Mouse (Mus musculus) heart, embryonic 15.5 days (tissue): ENCODE results near the gene Icam5. TPM values are rescaled to one million over a fixed set of nuclear protein-coding genes. Genes with fewer than 3 reads are reported as not detected.
"Not testable (repeated sequence)": the region's sequence is repeated elsewhere in the genome, so short reads cannot be mapped to it uniquely, and the experiment has no call there.

Experiments
- ATAC-seq: fragments of 200-750 bp; cut with Nextera tagmentation; replicated peaks from 2 replicates; pipeline ENCODE4 v1.8.0; 2017; ENCODE audit warnings: low read depth, moderate TSS enrichment; ENCODE audit not compliant: insufficient number of reproducible peaks, insufficient read depth, low FRiP score
- H3K27ac ChIP-seq: fragments of 300-500 bp; sonication (generic); 2 replicates; pipeline ENCODE4 v1.5.1; 2015; ENCODE audit warnings: mild to moderate bottlenecking, inconsistent platforms
- H3K27me3 ChIP-seq: fragments of 300-500 bp; sonication (generic); 2 replicates; pipeline ENCODE4 v1.6.1; 2015; ENCODE audit warnings: inconsistent platforms
- H3K36me3 ChIP-seq: fragments of 300-500 bp; sonication (generic); 2 replicates; pipeline ENCODE4 v1.6.1; 2015; ENCODE audit warnings: mild to moderate bottlenecking, inconsistent platforms
- H3K4me1 ChIP-seq: fragments of 300-500 bp; sonication (generic); replicated peaks from 2 replicates; pipeline ENCODE4 v1.6.1; 2015; ENCODE audit warnings: inconsistent platforms
- H3K4me2 ChIP-seq: fragments of 300-500 bp; sonication (generic); 2 replicates; pipeline ENCODE4 v1.6.1; 2015; ENCODE audit warnings: inconsistent platforms, mild to moderate bottlenecking, moderate library complexity
- H3K4me3 ChIP-seq: fragments of 300-500 bp; sonication (generic); 2 replicates; pipeline ENCODE4 v1.5.1; 2015; ENCODE audit warnings: mild to moderate bottlenecking, inconsistent platforms
- H3K9ac ChIP-seq: fragments of 300-500 bp; sonication (generic); 2 replicates; pipeline ENCODE4 v1.6.1; 2015; ENCODE audit warnings: mild to moderate bottlenecking, inconsistent platforms
- H3K9me3 ChIP-seq: fragments of 300-500 bp; sonication (generic); replicated peaks from 2 replicates; pipeline ENCODE4 v1.6.1; 2016; ENCODE audit warnings: inconsistent platforms
- WGBS: fragments of 180-500 bp; shearing (Covaris S2); methylation state at CpG from one replicate; pipeline ENCODE4 v1.1.7; 2015; ENCODE audit warnings: mixed read lengths; 5-methylcytosine and 5-hydroxymethylcytosine counted together
- polyA plus RNA-seq: library from polyadenylated mRNA; unstranded; fragments of >200 nt; fragmentation: Nextera tagmentation; extraction: Ambion mirVana; gene quantifications from 2 replicates; pipeline ENCODE4 v1.2.1, GENCODE M21; 2015

Icam5 gene
- polyA plus RNA-seq, result 0.04 and 0.13 TPM in 2 replicates

DNA sequence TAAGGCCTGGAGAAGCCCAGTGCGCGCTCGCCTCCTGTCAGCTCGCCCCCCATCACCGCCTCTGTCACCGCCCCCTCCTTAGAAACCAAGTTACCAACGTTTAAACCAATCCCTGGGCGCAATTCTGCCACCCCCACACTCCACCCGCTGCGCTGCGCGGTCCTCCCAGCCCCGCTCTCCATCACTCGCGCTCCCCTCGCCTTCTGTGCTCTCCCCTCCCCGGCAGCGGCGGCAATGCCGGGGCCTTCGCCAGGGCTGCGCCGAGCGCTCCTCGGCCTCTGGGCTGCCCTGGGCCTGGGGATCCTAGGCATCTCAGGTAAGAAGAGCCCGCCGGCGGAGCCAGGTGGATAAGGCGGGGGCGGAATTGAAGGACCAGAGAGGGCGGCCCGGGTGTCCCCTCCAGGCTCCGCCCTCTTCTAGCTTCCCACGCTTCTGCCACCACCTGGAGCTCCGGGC is at the start of gene Icam5:
TSS of gene Icam5 (plus strand) at position 178 of the 456 bp plus-strand sequence.
- Histone ChIP-seq H3K9me3 (no peaks in the 10 kb centered on the region), H3K36me3 (no peaks in the 10 kb centered on the region), H3K27ac (peak within 1 kb of the TSS; percentile 64), H3K9ac (peak within 1 kb of the TSS; percentile 47), H3K4me2 (peak within 1 kb of the TSS; percentile 98), H3K4me3 (peak within 1 kb of the TSS; percentile 59), H3K4me1 (peaks cover 63% of the 10 kb centered on the region), H3K27me3 (peaks cover 54% of the 10 kb centered on the region)
- no peak for ATAC-seq
- under 1% methylated on average over 33 of the region's 35 CpGs for WGBS

DNA sequence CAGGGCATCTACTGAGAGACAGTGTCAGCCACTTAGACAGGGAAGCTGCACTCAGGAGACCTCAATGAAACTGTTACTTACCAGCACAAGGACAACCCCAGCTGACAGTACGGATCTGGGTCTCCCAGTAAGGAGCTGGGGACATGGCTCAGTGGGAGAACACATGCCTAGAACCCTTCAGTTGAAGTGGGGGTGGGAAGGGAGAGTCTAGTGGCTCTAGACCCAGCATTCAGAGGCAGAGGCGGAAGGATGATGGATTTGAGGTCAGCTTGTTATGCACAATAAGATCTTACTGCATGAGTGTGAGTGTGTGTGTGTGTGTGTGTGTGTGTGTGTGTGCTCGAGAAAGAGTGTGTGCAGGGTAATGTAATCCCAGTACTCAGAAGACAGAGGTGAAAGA is 49.7 kb upstream of the Icam5 start:
- Histone ChIP-seq H3K4me2 (no peak overlapping the region), H3K9ac (no peak overlapping the region), H3K27ac (no peak overlapping the region), H3K4me3 (no peak overlapping the region), H3K9me3 (no peaks in the 10 kb centered on the region), H3K27me3 (no peaks in the 10 kb centered on the region), H3K36me3 (no peaks in the 10 kb centered on the region), H3K4me1 (peaks cover 20% of the 10 kb centered on the region)
- ATAC-seq, result no peak
- 67% methylated on average over 3 of the region's 3 CpGs for WGBS

- Histone ChIP-seq H3K4me1 (peaks cover 18% of the 10 kb centered on the region), H3K9ac (no peak overlapping the region), H3K9me3 (no peaks in the 10 kb centered on the region), H3K4me2 (no peak overlapping the region), H3K4me3 (no peak overlapping the region), H3K36me3 (no peaks in the 10 kb centered on the region), H3K27me3 (0 out of 2 replicates have a peak, but pooled peaks cover under 1% of the 10 kb centered on the region), H3K27ac (no peak overlapping the region)
- no peak for ATAC-seq
- 29% methylated on average over 5 of the region's 5 CpGs for WGBS
Measured at GRCm38 (mm10) chr9:20983169-20983568, 48.7 kb upstream of the Icam5 start.

- no peak overlapping the region for H3K4me2 ChIP-seq
- H3K9me3 ChIP-seq, result no peaks in the 10 kb centered on the region
- WGBS, result 48% methylated on average over 15 of the region's 15 CpGs
- no peak overlapping the region for H3K4me3 ChIP-seq
- H3K4me1 ChIP-seq, result peaks cover 14% of the 10 kb centered on the region
- H3K9ac ChIP-seq, result no peak overlapping the region
- peak; percentile 59; the same call in 1 of the 2 replicates for ATAC-seq
- H3K27ac ChIP-seq, result peak overlapping the region; percentile 41; the same call in 1 of the 2 replicates
- 0 out of 2 replicates have a peak, but pooled peaks cover 5% of the 10 kb centered on the region for H3K27me3 ChIP-seq
- no peaks in the 10 kb centered on the region for H3K36me3 ChIP-seq
Measured at GRCm38 (mm10) chr9:20986952-20987686, 44.8 kb upstream of the Icam5 start.

DNA sequence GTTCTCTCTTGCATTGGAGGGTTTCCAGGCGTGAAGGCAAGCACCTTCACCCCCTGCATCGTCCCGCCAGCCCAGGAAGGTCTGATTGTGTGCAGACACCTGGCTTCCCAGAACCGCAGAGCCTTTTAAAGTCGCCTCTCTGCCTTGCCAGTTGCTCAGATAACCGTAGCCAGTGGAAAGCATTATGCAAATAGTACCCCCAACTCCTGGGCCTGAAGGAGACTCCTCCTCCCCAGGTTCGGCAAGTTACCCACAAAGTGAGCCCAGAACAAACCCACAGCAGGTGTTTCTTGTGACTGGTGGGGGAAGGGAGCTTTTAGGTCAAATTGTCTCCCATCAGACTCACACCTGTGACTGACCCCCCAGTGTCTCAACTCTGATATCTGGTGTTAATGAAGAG is 43.9 kb upstream of the Icam5 start:
- peaks cover 13% of the 10 kb centered on the region for H3K4me1 ChIP-seq
- no peak overlapping the region; the same call in 1 of the 2 replicates for H3K27ac ChIP-seq
- no peak for ATAC-seq
- no peak overlapping the region for H3K4me3 ChIP-seq
- H3K27me3 ChIP-seq, result 0 out of 2 replicates have a peak, but pooled peaks cover 5% of the 10 kb centered on the region
- no peak overlapping the region for H3K4me2 ChIP-seq
- 19% methylated on average over 7 of the region's 7 CpGs for WGBS
- no peaks in the 10 kb centered on the region for H3K36me3 ChIP-seq
- no peaks in the 10 kb centered on the region for H3K9me3 ChIP-seq
- H3K9ac ChIP-seq, result no peak overlapping the region

- no peak overlapping the region for H3K27ac ChIP-seq
- ATAC-seq, result no peak
Measured at GRCm38 (mm10) chr9:20990861-20991260, 41.0 kb upstream of the Icam5 start.

DNA sequence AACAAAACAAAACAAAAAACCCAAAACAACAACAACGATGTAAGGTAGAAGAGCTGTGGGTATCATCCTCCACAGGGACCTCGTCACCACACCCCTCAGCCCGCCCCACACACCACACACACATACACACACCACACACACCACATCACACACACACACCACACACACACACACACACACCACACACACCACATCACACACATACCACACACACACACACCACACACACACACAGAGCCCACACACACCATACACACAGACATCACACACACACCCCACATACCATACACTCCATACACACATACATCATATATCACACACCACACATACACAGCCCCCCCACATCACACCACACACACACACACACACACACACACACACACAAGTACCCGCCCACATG is 40.3 kb upstream of the Icam5 start:
- Histone ChIP-seq H3K4me3 (no peak overlapping the region), H3K4me1 (peaks cover 6% of the 10 kb centered on the region), H3K9ac (no peak overlapping the region), H3K4me2 (no peak overlapping the region), H3K36me3 (no peaks in the 10 kb centered on the region), H3K27me3 (0 out of 2 replicates have a peak, but pooled peaks cover 5% of the 10 kb centered on the region), H3K9me3 (no peaks in the 10 kb centered on the region), H3K27ac (no peak overlapping the region)
- no peak for ATAC-seq
- WGBS, result 87% methylated on average over 4 of the region's 4 CpGs

More at GRCm38 (mm10) chr9:20990861-20991260, 41.0 kb upstream of the Icam5 start:
- no peaks in the 10 kb centered on the region for H3K9me3 ChIP-seq
- H3K9ac ChIP-seq, result no peak overlapping the region; the same call in 1 of the 2 replicates
- no peaks in the 10 kb centered on the region for H3K36me3 ChIP-seq
- WGBS, result 7% methylated on average over 10 of the region's 10 CpGs
- no peak overlapping the region for H3K4me3 ChIP-seq
- peaks cover 6% of the 10 kb centered on the region for H3K4me1 ChIP-seq
- H3K27me3 ChIP-seq, result 0 out of 2 replicates have a peak, but pooled peaks cover 5% of the 10 kb centered on the region
- peak overlapping the region; percentile 52 for H3K4me2 ChIP-seq

- no peak overlapping the region for H3K4me3 ChIP-seq
- no peak overlapping the region for H3K27ac ChIP-seq
- peaks cover 6% of the 10 kb centered on the region for H3K4me1 ChIP-seq
- 0 out of 2 replicates have a peak, but pooled peaks cover 3% of the 10 kb centered on the region for H3K27me3 ChIP-seq
- H3K9ac ChIP-seq, result no peak overlapping the region
- no peaks in the 10 kb centered on the region for H3K36me3 ChIP-seq
- WGBS, result 37% methylated on average over 5 of the region's 5 CpGs
- no peaks in the 10 kb centered on the region for H3K9me3 ChIP-seq
- ATAC-seq, result no peak
- H3K4me2 ChIP-seq, result no peak overlapping the region
Measured at GRCm38 (mm10) chr9:20993165-20993898, 38.5 kb upstream of the Icam5 start.

GRCm38 (mm10) chr9:20995069-20995468 is 36.8 kb upstream of the Icam5 start:
- Histone ChIP-seq H3K27ac (no peak overlapping the region), H3K9me3 (no peaks in the 10 kb centered on the region), H3K9ac (no peak overlapping the region), H3K27me3 (no peaks in the 10 kb centered on the region), H3K4me1 (peaks cover 6% of the 10 kb centered on the region), H3K4me3 (no peak overlapping the region), H3K4me2 (no peak overlapping the region), H3K36me3 (no peaks in the 10 kb centered on the region)
- ATAC-seq, result no peak
- WGBS, result 75% methylated on average over 3 of the region's 3 CpGs

DNA sequence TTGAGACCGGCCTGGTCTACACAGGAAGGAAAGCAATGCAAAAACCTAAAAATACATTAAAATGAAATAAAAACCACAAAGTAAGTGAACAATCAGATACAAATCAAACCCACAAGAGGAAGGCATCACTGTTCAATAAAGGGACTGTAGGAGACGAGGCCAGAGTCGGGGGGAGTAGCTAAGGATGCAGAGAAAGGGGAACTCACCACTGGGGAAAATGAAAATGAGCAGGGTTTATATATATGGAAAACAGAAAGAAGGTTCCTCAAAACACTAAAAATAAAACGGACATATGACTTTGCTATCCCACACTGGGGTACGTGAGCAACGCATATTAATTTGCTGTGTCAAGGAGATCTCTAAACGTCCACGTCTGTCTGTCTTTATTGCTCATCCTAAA is 34.8 kb upstream of the Icam5 start:
- ATAC-seq, result no peak
- H3K4me2 ChIP-seq, result no peak overlapping the region
- no peak overlapping the region for H3K4me3 ChIP-seq
- no peak overlapping the region for H3K9ac ChIP-seq
- no peaks in the 10 kb centered on the region for H3K4me1 ChIP-seq
- H3K27ac ChIP-seq, result no peak overlapping the region
- H3K9me3 ChIP-seq, result no peaks in the 10 kb centered on the region
- H3K36me3 ChIP-seq, result no peaks in the 10 kb centered on the region
- no peaks in the 10 kb centered on the region for H3K27me3 ChIP-seq
- WGBS, result 82% methylated on average over 8 of the region's 8 CpGs

DNA sequence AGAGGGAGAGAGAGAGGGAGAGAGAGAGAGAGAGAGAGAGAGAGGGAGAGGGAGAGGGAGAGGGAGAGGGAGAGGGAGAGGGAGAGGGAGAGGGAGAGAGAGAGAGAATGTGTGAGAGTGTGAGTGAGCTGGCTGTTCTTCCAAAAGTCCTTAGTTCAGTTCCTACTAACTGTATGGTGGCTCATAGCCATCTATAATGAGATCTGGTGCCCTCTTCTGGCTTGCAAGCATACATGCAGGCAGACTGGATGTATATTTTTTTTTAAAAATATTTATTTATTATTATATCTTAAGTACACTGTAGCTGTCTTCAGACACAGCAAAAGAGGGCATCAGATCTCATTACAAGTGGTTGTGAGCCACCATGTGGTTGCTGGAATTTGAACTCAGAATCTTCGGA is 33.5 kb upstream of the Icam5 start:
- 60% methylated on average over 1 of the region's 1 CpGs for WGBS
- H3K4me1 ChIP-seq, ATAC-seq, H3K9ac ChIP-seq, H3K4me2 ChIP-seq, H3K9me3 ChIP-seq, H3K4me3 ChIP-seq, H3K27ac ChIP-seq, H3K36me3 ChIP-seq, H3K27me3 ChIP-seq: not testable (repeated sequence)
